Mouse (Mus musculus) v-Abl transformed pro-B cells (cell line): ENCODE data around the gene 4933402N03Rik.

Experiments used
- in situ Hi-C, 2 experiments: fragments of 400-800 bp; cut with MboI; formaldehyde crosslinking; loops; one replicate each; pipeline ENCODE4 v1.15.1; 2025; ENCODE audit not compliant: unreplicated experiment in 2 of 2

The 4933402N03Rik gene

DNA sequence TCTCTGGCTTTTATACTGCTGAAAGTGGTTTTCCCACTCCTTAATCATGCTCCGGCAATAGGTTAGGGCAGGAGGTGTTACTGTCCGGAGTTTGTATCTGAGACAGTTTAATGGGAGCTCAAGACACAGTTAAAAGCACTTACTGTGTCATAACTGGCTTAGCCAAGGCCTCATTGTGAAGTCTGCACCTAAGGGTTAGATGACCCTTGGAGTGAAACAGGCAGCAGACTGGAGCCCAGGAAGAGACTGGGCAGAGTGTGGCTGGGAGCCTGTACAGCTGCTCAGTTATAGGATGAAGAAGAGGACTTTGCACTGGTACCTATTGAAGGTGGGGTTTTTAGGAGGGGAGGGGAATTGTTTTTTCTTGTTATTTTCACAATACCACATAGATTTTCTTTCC is at the start of gene 4933402N03Rik:
Gene 4933402N03Rik (minus strand): TSS at position 101 of the 400 bp plus-strand sequence.
- in situ Hi-C loops, result no loop called here

DNA sequence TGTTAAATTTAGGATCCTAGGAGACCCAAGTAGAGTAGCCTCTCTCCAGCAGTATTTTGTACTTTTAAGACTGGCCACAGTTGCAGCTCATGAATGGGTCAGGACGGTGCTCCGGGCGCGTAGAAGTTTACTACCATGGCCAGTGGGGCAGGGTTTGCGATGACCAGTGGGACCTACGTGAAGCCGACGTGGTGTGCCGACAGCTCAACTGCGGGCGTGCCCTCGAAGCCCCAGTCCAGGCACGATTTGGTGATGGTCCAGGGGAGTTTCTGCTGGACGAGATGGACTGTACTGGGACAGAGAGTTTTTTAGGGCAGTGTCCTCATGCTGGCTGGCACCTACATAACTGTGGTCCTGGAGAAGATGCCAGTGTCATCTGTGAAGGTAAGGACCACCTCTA is 41.9 kb upstream of the 4933402N03Rik start:
- in situ Hi-C loops, result no loop called here

DNA sequence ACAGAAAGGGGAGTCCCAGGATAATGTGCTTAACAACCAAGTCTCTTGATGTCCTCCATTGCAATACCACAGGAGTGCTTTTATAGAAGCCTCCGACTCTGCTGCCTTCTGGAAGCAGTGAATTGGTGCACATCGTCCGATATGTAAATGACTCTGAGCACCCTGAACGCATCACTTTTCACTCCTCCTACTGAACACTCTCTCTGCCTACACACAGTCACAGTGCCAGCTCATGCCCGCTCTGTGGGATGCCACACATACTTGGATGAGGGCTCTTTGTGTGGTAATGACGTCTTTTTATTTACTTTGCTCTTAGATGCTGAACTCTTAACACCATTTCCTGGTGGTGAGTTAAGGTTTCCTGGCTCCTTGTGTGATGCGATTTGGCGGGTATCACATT is 40.9 kb upstream of the 4933402N03Rik start:
- in situ Hi-C loops, result no loop called here

- in situ Hi-C loops, result no loop called here
Measured at GRCm38 (mm10) chr7:131184339-131184738, 38.2 kb upstream of the 4933402N03Rik start.

DNA sequence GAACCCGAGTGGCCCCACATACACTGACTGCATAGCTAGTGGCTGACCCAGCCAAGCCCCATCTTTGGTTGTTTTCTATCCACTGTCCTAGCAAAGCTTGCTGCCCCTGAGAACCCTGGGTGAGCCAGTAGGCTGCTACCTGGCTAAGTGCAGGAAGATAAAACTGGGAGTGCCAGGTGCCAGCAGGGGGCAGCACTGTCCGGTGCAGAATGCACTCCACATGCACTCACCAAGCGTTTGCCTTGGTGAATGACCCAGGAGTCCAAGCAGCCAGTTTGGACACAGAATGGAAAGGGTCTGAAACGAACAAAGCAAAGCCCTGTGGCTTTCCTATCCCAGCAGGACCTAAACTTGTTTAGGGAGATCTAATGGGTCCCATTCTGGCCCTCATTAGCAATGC is 36.6 kb upstream of the 4933402N03Rik start:
- in situ Hi-C loops, result no loop called here

GRCm38 (mm10) chr7:131174121-131174520 is 28.0 kb upstream of the 4933402N03Rik start, which contains the start of gene 5430419D17Rik:
TSS of gene 5430419D17Rik (plus strand) at chr7:131174402.
- in situ Hi-C loops, result no loop called here

GRCm38 (mm10) chr7:131169099-131169498 is 23.0 kb upstream of the 4933402N03Rik start:
- in situ Hi-C loops, result no loop called here

- in situ Hi-C loops, result no loop called here
Measured at GRCm38 (mm10) chr7:131167771-131168170, 21.7 kb upstream of the 4933402N03Rik start.

DNA sequence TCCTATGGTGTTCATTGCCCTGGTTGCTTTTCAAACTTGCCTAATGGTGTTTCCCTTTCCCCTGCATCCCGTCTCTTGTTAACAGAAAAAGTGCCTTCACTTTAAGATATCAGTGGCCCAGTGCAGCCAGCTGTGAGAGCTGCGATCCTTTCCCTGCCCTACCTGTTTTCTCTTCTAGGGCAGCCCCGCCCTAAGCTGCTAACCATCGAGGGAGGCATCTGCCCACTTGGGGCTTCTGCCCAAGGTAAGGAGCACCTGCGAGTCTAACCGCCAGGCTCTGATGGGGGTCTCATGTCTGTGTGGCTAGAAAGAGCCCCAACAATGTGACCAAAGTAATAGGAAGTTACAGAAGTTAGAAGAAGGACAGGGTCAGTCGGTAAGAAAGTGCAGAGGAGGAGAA is 16.1 kb upstream of the 4933402N03Rik start:
- in situ Hi-C loops, result no loop called here

DNA sequence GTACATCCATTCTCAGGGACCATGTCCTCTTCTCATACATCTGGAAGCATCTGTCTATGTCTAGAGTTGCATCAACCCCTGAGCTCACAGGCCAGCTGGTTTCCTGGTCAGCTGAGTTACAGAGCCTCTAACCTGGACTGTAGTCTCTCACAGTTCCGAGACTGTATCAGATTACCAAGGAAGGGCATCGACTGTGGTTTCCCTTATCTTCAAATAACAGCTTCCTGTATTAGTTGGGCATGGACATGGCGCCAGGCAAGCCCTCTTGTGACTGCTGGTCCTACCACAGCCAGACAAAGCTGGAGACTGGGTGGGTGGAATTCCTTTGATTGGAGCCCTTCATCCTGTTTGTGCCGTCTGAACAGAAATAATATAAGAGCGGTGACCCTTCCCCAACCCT is 6.9 kb upstream of the 4933402N03Rik start:
- in situ Hi-C loops, result no loop called here

DNA sequence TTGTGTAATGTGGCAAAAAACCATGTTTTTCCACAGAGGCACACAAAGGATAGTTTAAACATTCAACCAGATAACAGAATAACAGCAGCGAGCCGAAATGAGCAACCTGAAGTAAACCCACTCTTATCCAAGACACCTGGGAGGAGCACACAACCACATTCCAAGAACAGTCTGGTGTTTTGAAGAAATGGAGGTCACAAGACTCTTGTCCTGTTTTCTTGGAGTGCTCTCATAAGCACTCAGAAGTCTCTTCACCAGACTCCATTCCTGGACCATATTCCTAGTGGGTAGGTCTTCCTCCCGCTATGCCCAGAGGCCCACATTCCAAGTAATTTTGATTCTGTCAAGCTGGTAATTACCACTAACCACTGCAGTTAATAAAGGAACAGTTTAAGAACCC is 4.1 kb upstream of the 4933402N03Rik start:
- in situ Hi-C loops, result no loop called here

- in situ Hi-C loops, result no loop called here
Measured at GRCm38 (mm10) chr7:131133181-131133580, 12.9 kb downstream of the 4933402N03Rik start.

DNA sequence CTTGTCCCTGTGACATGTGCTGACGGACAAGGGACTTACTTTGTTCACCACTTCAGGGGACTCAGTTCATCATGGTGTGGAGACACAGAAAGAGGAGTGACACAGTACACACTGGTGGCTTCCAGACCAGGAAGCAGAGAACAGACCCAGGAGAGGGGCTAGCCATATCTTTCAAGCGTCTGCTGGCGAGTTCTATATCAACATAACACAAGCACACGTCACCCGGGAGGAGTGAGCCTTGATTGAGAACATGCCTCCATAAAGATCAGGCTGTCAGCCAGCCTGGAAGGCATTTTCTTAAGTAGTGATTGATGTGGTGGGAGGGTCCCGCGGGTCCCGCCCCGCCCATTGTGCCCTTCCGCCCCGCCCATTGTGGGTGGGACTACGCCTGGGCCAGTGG is 16.1 kb downstream of the 4933402N03Rik start:
- in situ Hi-C loops, result no loop called here

DNA sequence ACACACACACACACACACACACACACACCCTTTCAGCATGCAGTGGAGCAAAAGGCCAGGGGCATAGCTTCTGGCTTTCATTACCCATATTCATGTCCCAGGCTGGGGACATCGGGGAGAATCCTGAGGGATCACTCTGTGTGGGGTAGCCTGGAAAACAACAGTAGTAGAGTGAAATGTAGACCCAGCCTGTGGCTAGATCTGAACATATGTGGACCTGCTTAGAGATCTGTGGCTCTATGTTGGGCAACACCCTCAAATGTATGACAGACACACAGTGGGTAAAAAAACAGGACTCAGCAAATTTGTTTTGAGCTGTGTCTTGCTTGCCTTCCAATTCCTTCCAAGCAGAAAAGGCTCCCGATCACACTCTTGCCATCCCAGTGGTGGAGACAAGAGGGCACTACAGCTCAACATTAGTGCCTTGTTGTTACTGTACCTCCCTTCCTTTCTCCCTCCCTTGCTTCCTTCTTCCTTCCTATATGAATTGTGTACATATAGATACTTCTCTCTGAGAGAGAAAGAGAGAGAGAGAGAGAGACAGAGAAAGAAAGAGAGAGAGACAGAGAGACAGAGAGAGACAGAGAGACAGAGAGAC is 23.8 kb downstream of the 4933402N03Rik start:
- in situ Hi-C loops, result loop anchor here (25.0 kb wide), 2 partner anchors 415 to 765 kb away; partner anchors contain the start of genes Hmx2 (in 1 of the 2) and Hmx3 (in 1 of the 2)

- in situ Hi-C loops, result loop anchor here (5.0 to 25.0 kb wide), 3 partner anchors 423 to 773 kb away; partner anchors contain the start of genes Hmx2 (in 1 of the 2) and Hmx3 (in 1 of the 2)
Measured at GRCm38 (mm10) chr7:131114434-131114833, 31.7 kb downstream of the 4933402N03Rik start.

DNA sequence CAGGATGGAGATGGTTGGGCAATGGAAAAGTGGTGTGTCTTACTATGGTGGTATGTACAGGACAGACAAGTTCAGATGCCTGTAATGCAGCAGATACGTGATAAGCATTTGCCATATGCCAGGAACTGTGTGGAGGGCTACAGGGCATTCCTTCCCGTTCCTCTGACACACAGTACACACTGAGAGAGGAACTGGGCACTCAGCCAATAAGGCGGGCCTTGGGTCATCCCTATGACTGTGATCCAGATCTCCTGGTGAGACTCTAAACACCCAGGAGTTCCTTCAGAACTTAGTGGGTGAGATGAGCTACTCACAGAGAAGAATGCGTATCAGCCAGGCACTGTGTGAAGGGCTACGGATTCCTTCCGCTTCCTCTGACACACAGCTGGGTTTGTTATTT is 32.4 kb downstream of the 4933402N03Rik start:
- in situ Hi-C loops, result loop anchor here (5.0 to 25.0 kb wide), 3 partner anchors 424 to 774 kb away; partner anchors contain the start of genes Hmx2 (in 1 of the 2) and Hmx3 (in 1 of the 2)

GRCm38 (mm10) chr7:131112486-131112885 is 33.6 kb downstream of the 4933402N03Rik start:
- in situ Hi-C loops, result loop anchor here (5.0 to 25.0 kb wide), 3 partner anchors 425 to 775 kb away; partner anchors contain the start of genes Hmx2 (in 1 of the 2) and Hmx3 (in 1 of the 2)
